Mouse (Mus musculus) adrenal gland, postnatal 4 days (tissue): Measurements from ENCODE around the gene Pth2. TPM values are rescaled to one million over a fixed set of nuclear protein-coding genes. Genes with fewer than 3 reads are reported as not detected.
A peak's percentile ranks its signal among the peaks of the same experiment; 100 is the strongest.
"Not testable (repeated sequence)": the region's sequence is repeated elsewhere in the genome, so short reads cannot be mapped to it uniquely, and the experiment has no call there.

Source experiments
- DNase-seq, 2 experiments: peaks; one replicate each; pipeline ENCODE4 v3.0.0; 2021 to 2022; ENCODE audit warnings: low spot score in 2 of 2, mixed read lengths in 2 of 2
- total RNA-seq, 2 experiments: library from RNA; stranded (reverse); gene quantifications; 2 replicates each; pipeline ENCODE4 v1.2.3; 2021

The Pth2 gene
- total RNA-seq, 2 experiments from 2014 or later = not detected

GRCm38 (mm10) chr7:45172974-45173373, 7.8 kb upstream of the Pth2 start:
- DNase-seq = no peak

- not testable (repeated sequence) for DNase-seq
These were observed 7.0 kb upstream of the Pth2 start for GRCm38 (mm10) chr7:45173772-45174171.

DNA sequence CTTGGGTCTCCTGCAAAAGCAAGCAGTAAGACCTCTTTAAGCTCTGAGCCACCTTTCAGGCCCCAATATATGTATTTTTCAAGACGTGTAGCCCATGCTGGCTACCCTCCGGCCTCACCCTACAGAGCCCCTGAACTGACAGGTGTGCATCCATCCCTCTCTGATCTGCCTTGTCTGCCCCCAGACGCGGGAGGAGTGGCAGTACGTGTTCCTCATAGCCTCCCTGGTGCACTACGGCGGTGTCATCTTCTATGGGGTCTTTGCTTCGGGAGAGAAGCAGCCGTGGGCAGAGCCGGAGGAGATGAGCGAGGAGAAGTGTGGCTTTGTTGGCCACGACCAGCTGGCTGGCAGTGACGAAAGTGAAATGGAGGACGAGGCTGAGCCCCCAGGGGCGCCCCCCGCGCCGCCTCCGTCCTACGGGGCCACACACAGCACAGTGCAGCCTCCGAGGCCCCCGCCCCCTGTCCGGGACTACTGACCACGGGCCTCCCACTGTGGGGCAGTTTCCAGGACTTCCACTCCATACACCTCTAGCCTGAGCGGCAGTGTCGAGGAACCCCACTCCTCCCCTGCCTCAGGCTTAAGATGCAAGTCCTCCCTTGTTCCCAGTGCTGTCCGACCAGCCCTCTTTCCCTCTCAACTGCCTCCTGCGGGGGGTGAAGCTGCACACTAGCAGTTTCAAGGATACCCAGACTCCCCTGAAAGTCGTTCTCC, 6.1 kb upstream of the Pth2 start:
- no peak for DNase-seq

- no peak for DNase-seq
These were observed 5.4 kb upstream of the Pth2 start for GRCm38 (mm10) chr7:45175398-45175797.

DNA sequence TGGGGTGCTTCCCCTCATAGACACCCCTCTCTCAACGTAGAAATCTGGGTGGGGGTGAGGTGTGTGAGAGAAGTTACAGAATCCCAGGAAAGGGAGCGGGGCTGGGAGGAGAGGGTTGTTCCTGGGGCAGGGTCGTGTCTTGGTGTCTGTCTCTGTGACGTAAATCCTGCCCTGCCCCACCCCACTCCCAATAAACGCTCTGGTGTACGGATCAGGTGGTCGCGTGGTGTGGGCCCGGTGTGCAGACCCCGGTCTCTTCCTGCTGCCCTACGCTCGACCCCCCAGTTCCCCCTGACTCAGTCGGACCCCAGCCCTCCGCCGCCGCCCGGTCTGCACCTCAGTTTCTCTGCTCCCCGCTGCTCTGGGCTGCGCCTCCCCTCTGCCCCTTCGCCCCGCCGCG, 4.9 kb upstream of the Pth2 start:
- no peak for DNase-seq

GRCm38 (mm10) chr7:45176356-45176755, 4.4 kb upstream of the Pth2 start:
- no peak for DNase-seq

- no peak for DNase-seq
These were observed 2.2 kb upstream of the Pth2 start for GRCm38 (mm10) chr7:45178550-45178949.

GRCm38 (mm10) chr7:45179469-45179868, 1.3 kb upstream of the Pth2 start, which contains the start of gene Gfy:
TSS of gene Gfy (minus strand) at chr7:45179569.
- no peak for DNase-seq

- DNase-seq = no peak
These were observed 745 bp downstream of the Pth2 start for GRCm38 (mm10) chr7:45181540-45181939.

DNA sequence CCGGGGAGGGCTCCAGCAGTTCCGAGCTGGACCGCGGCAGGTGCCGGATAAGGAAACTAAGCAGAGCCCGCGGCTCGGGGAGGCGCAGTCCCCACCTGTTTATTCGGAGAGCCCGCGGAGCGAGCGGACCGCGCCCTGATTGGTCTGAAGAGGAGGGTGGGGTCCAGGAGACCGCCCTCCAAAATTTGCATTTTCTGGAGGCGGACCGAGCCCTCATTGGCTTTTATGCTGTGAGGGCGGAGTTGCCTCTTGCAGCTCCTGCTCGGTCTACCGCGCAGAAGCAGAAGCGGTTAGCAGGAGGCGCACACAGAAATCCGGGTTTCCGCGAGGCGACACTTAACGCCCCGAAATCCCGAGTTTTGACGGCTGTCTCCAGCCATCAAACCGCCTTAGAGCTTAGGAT, 1.4 kb downstream of the Pth2 start:
- DNase-seq = peak; percentile 64 to 69

DNA sequence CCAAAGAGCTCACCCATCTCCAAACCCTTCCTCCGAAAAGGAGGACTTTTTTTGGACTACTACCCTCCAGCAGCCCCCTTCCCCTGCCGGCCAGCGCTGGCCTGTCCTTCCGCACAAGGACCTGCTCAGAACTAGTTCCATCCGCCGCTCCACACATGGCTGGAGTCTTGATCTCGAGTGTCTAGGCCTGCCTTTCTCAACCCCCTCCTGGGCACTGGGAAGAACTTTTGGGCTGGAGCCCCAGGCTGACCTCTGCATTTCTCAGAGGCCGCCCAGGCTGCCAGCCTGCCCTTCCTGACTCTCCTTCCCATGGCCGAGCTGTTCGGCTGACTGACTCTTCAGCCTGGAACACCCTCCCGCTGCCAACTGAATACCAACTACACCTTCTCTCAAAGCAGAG, 1.8 kb downstream of the Pth2 start:
- no peak for DNase-seq

GRCm38 (mm10) chr7:45183672-45184071, 2.9 kb downstream of the Pth2 start:
- DNase-seq = no peak

DNA sequence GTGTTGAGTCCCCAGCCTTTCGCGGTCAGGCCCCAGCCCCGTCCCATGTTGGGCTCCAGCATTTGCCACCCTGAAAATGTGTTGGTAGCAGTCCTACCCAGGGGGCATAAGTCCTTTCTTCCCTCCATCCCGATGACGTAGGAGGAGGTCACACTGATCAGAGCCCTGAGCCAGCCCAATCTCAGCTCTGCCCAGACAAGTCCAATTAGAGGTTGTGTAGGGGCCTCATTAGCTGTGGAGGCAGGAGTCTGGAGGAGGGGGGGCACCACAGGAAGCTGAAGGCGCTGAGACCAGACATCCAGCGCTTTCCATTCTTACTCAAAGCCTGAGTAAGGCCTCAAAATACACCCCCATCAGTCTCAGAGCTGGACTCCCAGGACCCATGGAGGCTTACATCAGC, 5.1 kb downstream of the Pth2 start:
- DNase-seq = no peak

GRCm38 (mm10) chr7:45189600-45189999, 8.8 kb downstream of the Pth2 start:
- no peak for DNase-seq

- no peak for DNase-seq
These were observed 9.4 kb downstream of the Pth2 start for GRCm38 (mm10) chr7:45190186-45190585.

GRCm38 (mm10) chr7:45191161-45191560, 10.4 kb downstream of the Pth2 start:
- no peak for DNase-seq

GRCm38 (mm10) chr7:45191803-45192363, 11.1 kb downstream of the Pth2 start:
- DNase-seq = no peak

DNA sequence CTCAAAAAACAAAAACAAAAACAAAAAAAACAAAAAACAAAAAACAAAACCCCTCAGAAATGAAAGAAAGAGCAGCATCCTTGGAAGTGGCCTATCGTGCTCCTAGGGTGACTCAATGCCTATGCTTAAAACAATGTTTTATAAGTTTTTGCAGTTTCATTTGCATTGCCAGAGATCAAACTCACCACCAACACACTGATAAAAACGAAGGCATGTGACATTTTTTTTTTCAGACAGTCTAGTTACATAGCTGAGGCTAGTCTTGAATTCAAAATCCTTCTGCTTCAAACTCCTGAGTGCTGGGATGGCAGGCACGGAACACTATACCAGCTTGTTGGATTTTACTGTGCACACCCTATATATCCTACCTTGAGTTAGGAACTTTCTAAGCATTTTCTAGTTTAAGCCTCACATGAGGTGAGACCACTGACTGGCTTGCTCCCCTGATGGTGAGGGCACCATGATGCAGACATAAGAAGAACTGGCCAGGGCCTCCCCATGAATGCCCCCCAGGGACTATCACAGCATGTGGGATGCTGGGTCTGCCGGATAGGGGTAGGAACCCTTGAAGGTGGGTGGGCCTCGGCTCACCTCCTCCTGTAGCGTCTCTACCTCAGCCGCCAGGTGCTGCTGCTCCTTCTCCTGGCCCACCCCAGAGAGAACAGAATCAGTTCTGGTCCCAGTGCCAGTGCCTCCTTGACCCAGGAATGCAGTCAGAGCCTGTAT, 12.0 kb downstream of the Pth2 start:
- no peak for DNase-seq

GRCm38 (mm10) chr7:45193406-45193805, 12.6 kb downstream of the Pth2 start:
- DNase-seq = no peak

- no peak for DNase-seq
These were observed 13.3 kb downstream of the Pth2 start for GRCm38 (mm10) chr7:45193871-45194785.
